Mouse (Mus musculus) cerebellum, postnatal 25 days (tissue): Measurements from ENCODE around the gene Rnase13.

ENCODE experiments used
- DNase-seq, 2 experiments: peaks; one replicate each; pipeline ENCODE4 v3.0.0; 2021; ENCODE audit warnings: mixed read lengths in 2 of 2

Rnase13 gene

DNA sequence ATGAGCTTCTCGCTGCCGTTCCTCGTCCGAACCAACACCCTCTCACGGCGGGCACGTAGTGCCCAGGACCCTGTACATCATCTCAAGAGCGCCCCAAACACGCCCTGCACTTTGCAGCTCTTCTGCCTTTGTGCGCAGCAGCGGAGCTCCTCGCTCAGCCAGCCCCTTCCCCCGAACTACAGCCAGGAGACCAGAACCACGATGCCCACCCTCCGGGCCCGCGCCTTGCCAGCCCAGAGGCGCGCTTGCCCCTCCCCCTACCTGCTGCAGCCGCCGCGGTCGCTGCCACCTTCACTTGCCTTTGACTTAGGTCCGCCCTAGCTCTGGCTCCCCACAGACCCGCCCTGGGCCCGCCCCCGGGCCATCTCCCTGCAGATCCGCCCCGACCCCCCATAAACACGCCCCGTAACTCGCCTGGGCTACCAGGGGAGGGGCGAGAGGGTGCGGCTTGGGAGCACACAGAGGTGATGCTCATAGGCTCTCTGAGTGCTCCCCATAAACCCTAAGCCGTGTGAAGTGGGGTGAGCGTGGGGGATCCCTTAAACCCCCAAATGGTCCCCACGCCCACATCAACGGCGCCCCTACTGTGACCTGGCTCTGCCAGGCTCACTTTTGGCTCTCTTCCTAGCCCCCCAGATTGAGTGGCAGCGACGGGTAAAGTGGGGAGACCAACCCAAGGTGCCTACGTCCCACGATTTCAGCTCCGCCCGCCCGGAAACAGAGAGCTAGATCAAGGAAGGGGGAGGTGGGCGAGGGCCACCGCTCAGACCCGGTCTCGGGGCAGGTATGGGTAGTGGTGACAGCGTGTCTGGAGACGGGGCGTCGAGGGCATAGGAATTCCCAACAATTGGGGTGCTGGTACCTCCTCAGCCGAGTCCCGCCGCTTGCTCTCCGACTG, 9.3 kb downstream of the Rnase13 start:
- peak; percentile 67 to 77 for DNase-seq

DNA sequence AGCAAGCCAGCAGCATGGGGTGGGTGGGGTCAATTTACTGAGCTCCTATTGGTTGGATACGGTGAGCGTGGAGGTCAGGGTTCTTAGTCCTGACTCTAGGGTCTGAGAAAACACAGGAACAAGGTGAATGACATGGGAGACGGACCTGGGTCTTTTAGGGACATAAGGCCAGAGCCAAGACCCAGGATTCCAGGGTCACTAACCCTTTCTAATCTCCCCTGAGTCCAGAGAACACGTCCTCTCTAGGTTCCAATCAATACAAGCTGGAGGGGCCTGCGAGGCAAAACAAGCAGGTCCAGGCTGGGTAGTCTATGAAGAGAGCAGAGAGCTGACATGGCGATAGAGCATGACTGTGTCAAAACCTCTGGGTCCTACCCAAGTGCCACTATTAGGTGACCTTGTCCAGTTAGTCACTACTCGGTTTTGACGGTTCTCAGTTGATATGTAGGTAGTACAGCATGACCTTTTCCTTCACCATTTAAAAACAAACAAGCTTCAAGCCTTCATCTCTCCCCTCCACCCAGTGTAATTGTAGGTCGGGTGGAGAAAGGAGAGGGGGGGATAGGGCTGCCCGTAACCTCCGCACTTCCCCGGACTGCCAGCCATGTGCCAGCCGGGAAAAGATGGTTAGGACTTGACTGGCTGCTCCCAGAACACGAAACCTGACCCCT, 10.0 kb downstream of the Rnase13 start:
- DNase-seq, result no peak

DNA sequence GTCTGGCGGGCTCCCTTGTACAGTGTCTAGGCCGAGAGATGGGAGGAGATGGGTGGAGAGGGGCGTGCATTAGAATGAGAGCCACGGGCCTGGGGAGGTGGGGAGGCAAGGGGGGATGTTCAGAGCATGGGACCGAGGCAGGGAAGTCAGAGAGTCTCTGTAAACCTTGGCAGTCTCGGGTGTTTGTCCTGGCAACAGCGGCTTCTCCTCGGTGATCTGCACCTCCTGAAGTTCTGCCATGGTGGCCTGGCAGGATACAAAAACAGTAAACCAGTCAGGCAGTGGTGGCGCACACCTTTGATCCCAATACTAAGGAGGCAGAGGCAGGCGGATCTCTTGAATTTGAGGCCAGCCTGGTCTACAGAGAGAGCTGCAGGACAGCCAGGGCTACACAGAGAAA, 11.3 kb downstream of the Rnase13 start:
- DNase-seq, result no peak

DNA sequence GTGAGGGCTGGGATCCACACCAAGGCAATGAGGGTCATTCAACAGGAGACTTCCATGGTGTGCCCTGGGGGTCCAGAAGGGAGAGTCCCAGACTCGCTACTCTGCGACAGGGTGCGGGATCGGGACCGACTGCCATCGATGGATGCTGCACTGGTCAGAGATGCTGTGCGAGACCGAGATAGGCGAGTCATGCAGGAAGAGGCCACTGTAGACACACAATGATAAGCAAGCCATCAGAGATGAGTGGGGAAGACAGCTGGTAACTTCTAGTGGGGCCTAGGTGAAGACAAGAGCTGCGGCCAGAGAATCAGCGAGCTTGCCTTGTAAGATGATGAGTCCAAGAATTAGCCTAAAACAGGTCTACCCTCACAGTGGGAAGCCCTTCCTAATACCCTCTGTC, 16.5 kb downstream of the Rnase13 start:
- DNase-seq, result no peak

DNA sequence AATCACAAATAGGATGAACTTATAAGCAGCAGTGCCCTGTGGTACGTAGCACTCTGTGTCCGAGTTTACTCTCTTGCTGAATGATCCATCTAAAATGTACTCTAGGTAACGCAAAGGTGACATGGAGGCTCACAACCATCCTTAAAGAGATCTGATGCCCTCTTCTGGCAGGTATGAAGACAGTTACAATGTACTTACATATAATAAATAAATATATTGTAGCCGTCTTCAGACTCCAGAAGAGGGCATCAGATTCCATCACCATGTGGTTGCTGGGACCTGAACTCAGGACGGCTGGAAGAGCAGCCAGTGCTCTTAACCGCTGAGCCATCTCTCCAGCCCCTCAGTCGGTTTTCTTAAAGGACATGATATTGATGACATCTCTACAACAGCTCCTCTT, 17.9 kb downstream of the Rnase13 start:
- DNase-seq, result no peak

DNA sequence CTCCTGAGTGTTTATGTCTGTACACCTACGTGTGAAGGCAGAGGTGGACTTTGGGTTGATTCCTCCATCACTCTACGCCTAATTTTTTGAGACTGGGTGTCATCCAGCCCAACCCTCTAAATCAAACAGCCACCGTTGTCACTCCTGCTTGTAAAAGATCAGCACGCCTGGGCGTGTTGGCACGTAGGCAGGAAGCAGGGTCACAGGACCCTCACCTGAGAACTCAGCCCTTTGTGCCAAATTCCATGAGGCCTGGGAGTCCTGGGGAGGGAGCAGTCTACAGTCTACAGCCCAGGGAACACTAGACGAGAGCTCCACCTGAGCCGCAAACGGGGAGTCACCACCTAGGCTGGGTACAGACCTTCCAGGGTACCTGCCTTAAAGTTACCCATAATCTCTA, 18.8 kb downstream of the Rnase13 start:
- no peak for DNase-seq

DNA sequence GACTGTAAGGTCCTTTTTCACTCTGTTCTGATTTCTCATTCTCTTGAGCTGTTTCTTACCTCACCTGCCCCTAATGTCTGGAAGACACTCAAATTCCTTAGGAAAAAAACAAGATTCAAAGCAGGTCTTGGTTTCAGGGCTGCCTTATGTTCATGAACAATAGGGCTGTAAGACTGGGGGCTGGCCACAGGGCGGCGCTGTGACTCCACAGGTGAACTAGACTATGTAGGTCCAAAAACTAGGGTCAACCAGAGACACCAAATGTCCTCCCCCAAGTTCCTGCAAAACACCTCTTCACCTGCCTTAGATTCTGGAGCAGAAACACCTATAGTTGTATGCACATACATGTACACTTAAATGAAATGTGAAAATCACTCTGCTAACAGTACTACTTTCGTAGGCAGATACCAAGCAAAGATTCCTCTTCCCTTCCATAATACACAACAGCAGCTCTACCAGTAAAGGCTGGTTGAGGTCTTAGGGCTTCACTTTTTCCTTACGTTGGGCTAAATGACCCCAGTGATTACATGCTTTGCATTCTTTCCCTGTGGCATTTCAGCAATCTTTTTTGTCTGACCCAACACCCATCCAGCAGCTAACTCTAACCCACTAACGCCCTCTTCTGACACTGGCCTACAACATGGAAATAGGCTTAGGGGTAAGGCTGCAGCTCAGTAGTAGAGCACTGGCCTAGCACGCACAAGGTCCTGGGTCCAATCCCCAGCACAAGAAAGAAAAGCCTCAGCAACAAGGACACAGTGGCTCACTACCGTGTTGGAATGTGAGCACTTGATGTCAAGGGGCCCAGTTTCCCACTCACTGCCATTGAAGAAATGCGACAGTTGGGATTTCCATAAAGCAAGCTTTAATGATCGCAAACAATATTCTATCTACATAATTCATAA, 19.5 kb downstream of the Rnase13 start:
- peak; percentile 85 to 92 for DNase-seq

DNA sequence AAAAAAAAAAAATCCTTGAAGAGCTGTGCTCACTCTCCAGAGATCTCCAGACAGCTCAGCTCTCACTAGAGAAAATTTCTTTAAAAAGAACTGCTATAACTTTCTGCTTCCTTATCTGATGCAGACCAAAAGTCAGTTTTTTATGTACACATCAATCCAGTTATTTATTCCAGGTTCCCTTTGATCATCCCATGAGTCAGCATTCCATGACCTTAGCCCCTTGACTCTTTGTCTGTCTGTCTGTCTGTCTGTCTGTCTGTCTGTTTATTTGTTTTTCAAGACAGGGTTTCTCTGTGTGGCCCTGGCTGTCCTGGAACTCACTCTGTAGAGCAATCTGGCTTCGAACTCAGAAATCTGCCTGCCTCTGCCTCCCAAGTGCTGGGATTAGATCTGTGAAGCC, 23.2 kb downstream of the Rnase13 start:
- DNase-seq, result no peak

DNA sequence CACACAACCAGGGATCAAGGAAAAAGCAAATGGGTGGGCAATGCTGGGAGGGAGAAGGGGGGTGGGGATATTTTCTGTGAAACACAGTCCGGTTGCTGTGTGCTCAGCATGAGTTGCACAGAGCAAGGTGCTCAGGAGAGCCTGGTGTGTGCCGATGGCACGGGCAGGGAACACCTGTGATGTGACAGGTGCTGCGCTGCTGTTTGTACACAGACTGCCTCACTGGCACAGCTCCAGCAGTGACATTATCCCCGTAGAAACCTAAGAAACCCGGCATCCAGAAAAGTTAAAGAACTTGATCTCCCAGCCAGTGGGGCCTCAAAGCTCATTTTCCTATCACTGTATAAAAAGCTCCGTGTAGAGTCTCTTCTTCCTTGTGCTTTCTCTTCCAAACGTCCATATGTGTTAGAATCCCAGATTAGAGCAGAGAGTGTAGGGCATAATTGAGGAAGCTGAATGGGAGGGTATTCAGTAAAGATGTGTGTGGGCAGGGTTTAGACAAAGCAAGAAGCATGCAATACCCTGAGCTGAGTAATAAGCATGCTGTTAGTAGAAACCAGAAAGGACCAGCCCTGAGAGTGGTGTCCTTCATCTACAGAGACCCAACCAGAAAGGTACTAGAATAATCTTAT, 25.9 kb downstream of the Rnase13 start:
- peak in 1 of 2 experiments; percentile 33 for DNase-seq

DNA sequence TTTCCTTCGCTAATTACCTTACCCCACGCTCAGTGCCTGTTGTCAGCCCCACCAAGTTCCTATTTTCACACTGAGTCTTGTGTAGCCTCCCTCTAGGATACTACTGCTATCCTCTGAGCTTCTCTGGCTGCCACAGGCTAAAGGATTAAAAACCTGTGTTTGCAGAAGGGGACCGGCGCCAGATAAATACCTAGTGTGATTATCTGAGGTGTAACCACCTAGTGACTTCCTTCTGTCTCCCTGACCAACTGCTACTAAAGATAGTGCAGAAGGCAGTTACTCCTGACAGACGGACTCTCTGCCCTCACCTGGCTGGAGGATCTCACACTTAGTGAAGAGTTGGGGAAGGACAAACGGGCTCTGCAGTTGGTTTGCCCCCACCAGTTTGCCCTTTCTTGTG, 26.6 kb downstream of the Rnase13 start:
- peak in 1 of 2 experiments; percentile 60 for DNase-seq

DNA sequence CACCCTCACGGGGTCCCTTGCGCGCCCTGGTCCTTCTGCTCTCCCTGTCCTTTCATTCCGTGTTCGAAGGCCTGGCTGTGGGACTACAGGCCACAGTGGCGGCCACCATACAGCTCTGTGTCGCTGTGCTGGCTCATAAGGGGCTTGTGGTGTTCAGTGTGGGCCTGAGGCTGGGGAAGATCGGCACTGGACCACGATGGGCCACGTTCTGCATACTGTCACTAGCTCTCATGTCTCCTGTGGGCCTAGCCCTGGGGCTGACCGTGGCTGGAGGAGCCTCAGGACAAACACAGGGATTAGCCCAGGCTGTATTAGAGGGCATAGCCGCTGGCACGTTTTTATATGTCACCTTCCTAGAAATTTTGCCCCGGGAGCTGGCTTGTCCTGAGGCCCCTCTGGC, 27.5 kb downstream of the Rnase13 start:
- DNase-seq, result no peak

DNA sequence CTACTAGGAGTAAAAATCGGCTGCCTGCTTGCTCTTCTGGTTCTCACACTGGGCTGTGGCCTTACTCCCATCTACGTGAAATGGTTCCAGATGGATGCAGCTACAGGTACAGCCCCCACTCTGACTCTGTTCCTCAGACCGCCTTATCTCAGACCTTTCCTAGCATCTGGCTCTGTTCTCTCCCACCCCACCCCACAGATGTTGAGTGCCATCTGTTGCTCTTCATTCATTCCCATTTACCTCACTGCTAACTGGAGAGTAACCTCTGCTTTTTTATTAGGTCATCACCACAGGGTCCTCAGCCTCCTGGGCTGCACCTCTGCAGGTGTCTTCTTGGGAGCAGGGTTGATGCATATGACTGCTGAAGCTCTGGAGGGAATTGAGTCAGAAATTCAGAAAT, 28.8 kb downstream of the Rnase13 start:
- no peak for DNase-seq

DNA sequence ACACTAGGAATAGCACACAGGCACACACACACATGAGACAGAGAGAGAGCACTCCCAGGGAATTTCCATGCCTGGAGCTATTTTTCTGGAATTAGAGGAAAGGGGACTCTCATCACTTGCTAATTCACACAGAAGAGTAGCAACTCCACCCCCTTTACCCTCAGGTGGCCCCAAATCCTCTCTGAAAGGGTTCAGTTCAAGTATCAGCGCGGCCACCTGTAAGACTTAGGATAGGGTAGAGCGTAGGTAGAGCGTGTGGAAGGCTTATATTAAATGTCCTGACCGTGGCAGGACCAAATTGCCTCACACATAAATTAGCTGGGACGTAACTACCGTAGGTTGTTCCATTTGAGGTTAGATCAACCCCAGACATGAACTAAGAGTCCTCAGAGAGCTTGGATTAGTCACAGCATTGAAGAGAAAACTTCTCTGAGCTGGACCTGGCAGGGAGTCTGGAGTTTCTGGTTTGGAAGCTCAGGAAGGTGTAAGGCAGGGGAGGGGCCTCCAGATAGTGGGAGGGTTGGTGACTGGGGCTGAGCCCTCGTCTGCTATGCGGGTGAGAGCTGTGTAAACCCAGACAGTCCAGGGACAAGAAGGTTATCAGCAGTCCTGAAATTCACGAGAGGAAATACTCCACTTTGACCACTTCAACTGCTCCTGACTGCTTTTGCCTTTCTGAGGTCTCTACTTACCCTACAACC, 29.3 kb downstream of the Rnase13 start:
- no peak for DNase-seq

DNA sequence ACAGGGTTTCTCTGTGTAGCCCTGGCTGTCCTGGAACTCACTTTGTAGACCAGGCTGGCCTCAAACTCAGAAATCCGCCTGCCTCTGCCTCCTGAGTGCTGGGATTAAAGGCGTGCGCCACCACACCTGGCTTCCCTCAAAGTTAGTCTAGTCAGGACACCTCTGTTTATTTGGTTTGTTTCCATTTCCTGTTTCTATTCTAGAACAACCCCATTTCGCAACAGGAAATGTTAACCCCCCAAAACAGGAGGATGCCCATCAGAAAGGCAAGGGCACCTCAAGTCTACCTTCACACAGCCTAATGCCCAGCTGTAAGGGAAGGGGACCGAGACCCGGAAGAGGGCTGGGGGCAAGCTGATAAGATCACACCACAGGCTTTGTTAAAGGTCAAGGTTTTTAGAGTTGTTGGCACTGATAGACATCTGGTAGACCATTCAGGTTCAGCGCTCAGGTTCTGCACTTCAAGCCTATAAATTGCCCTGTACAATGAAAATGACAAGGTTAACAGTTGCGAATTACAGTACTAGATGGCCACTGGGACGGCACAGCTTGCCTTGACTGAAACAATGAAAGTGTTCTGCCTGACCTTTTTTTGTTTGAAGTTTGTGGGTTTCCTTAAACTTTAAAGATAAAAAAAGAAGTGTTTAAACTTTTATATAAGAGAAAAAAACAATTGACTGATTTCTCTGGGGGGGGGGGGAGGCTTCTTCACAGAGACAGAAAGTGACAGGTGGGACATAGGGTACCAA, 30.2 kb downstream of the Rnase13 start, which contains the start of gene Slc39a2:
Slc39a2 (plus strand) TSS at position 699 of the 749 bp plus-strand sequence.
- no peak for DNase-seq

DNA sequence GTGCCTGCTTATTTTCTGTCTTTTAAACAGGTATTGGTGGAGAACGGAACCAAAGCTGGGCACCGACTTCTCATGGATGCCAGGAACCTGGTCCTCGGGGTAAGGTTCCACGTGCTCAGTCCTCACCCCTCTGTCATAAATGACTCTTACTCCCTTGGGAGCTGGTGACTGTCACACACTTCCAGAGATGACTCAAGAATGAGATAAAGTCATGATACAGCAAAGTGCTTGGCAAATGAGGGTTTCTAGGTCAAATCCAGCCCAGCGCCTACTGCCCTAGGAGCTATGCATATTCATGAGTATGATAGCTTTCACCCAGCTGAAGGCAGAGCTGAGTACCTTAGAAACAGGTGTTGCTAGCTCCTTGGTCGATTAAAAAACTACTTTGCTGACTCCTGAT, 32.7 kb downstream of the Rnase13 start:
- DNase-seq, result no peak

DNA sequence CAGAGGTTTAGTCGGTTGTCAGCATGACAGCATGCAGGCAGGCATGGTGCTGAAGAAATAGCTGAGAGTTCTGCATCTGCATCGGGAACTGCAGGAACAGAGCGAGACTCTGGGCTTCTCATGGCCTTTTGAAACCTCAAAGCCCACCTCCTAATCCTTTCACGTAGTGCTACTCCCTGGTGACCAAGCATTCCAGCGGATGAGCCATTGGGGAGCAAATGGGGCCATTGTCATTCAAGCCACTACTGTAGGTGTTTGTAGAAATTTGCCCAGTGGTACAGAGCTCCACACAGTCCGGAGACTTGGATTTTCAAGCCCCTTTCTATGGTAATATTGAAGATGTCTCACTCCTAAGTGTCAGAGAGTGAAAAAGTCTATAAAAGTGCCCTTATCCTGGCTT, 36.5 kb downstream of the Rnase13 start:
- no peak for DNase-seq

DNA sequence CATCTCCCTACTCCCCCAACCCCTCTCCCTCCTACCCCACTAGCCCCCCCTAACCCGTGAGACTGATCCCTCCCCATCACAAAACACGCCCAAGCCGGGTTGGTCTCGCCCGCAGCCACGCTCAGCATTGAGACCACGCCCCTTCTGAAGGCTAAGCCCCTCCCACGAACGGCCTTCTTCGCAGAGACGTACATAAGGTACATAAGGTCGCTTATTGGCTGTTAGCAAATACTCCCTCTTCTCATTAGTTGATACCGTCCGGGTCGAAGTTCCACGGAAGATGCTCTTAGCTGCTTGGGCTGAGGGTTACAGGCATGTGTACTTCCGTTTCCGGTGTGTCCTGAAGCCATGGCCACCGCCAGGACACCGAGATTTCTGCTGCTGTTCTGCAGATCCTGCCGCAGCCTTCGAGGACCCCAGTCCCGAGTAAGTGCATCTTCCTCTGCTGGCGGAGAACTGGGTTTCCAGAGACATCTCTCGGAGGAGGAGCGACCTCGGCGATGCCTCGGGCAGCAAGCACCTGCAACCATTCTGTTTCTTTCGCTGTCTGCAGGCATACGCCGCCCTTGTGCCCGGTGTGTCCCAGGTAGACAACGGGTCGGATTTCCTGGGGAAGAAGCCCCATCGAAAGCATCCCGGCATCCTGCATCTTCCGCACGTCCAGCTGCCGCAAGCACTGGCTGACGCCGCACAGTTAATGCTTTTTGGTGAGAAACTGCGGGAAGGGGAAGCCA, 37.8 kb downstream of the Rnase13 start, which contains the start of gene Mettl17:
Mettl17 (plus strand) TSS at position 245 of the 734 bp plus-strand sequence.
- DNase-seq, result peak; percentile 88 to 95

DNA sequence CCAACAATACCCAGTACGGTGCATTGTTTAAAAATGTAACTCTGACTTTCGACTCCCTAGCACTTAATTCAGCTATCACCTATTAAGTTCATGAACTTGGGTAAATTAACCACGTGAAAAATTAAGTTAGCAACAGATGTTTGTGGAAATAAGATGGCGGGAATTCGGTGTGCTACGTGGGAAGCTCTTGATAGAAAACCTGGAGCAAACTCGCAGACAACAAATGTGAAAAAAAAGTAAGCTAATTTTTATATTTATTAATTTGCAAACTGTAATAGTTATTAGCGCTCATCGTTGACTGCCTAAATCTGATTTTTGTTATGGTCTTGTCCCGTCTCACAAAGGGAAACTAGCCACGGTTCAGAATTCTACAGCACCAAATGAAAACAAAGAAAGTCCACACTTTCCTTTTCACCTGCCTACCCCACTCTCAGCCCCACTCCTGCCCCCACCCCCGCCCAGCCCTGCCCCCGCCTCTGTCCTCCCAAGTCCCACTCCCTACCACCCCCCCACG, 38.5 kb downstream of the Rnase13 start:
- no peak for DNase-seq

DNA sequence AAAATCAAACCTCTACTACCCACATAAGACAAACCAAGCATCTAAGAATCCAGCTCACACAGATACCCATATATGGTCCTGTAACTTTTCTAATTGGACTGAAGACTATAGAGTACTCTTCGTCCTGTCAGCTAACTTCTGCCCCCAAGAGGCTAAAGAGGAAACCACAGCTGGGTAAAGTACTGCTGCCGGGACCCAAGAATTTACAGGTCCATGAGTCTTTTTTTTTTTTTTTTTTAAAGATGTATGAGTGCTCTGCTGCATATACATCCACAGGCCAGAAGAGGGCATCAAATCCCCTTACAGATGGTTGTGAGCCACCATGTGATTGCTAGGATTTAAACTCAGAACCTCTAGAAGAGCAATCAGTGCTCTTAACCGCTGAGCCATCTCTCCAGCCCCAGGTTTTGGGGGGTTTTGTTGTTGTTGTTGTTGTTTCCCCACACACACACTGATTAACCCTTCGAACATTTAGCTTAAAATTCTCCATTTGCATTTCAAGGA, 39.0 kb downstream of the Rnase13 start:
- DNase-seq, result peak; percentile 49 to 69

DNA sequence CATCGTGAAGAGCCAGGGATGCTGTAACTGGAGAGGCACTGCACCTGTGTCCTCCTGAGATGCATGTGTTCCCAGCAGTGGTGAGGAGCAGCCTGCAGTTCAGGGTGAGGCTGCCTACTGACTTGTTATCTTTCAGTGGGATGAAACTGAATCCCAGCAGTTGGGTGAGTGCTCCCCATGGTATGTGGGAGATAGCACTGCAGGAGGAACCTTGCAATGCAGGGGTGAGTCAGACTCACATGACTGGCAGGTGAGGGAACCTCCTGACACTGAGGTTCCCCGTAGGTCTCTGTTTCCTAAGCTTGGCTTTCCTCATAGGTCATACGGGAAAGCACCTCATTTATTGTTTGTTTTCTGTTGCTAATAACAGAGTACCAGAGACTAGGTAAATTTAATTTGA, 45.1 kb downstream of the Rnase13 start:
- no peak for DNase-seq
